Mouse (Mus musculus) megakaryocyte, embryonic 14.5 days (primary cell): ENCODE data around the gene Tekt4.

ENCODE experiments used
- FLI1 ChIP-seq: IDR thresholded peaks from 2 replicates; pipeline ENCODE4 v1.6.1; 2012; ENCODE audit warnings: low read length, inconsistent platforms, mixed read lengths
- GATA1 ChIP-seq: IDR thresholded peaks from 3 replicates; pipeline ENCODE4 v1.6.1; 2012; ENCODE audit warnings: mixed read lengths, low read length, inconsistent platforms, borderline replicate concordance

GRCm38 (mm10) chr17:25522080-25522479 lies 67.7 kb downstream of the Tekt4 start:
- no peak for TF ChIP-seq GATA1
- TF ChIP-seq FLI1, result no peak
